Comparison of ENCODE assay signal across 25 mouse cellular contexts in genomic region chr11:31763856-31764255, GRCm38 (mm10).
DNase-seq lines count a peak whose midpoint lies in the region; ATAC-seq and TF ChIP-seq lines count a peak whose summit lies in the region.
"Had no signal": no experiment of that assay in that cellular context is flagged by ENCODE, and none has a peak within 500 bp of the region (broad histone marks: within the 10 kb centered on the region; RNA-seq: fewer than 3 reads in every experiment).

No protein-coding gene starts in this region.

- H3K36me3 ChIP-seq in myocyte (ENCODE audit: control insufficient read depth, insufficient read depth): no peaks in the 10 kb centered on the region
- no peaks in the 10 kb centered on the region for H3K36me3 ChIP-seq in kidney, adult 2 months (ENCODE audit: control insufficient read depth, insufficient read depth, low read length)
- H3K36me3 ChIP-seq: forebrain, embryonic 10.5 days; heart, embryonic 13.5 days had no signal

- H3ac ChIP-seq in myocyte (ENCODE audit: control insufficient read depth, insufficient read length): no peak overlapping the region

- H3K4me2 ChIP-seq in myocyte (ENCODE audit: low read depth): peak overlapping the region; percentile 3
- H3K4me2 ChIP-seq: forebrain, embryonic 13.5 days; heart, embryonic 13.5 days; hindbrain, embryonic 14.5 days had no signal

- TF ChIP-seq CTCF in kidney, adult 2 months (conservative IDR thresholded peaks at IDR 0.05; ENCODE audit: insufficient read depth, insufficient read length, low read depth, low read length): no peak

- no peaks in the 10 kb centered on the region for H3K27me3 ChIP-seq in myocyte (ENCODE audit: control insufficient read depth, insufficient read depth, insufficient read length)
- no peaks in the 10 kb centered on the region for H3K27me3 ChIP-seq in kidney, adult 2 months (replicated peaks; ENCODE audit: control insufficient read depth, insufficient read depth, low read length)
- H3K27me3 ChIP-seq: forebrain, embryonic 13.5 days; heart, embryonic 13.5 days had no signal

- no peak overlapping the region for H3K4me3 ChIP-seq in myocyte
- H3K4me3 ChIP-seq in kidney, adult 2 months (ENCODE audit: insufficient read depth, low read depth, low read length): no peak overlapping the region
- H3K4me3 ChIP-seq: forebrain, embryonic 10.5 days; forebrain, embryonic 13.5 days; heart, embryonic 13.5 days had no signal

- H3K4me1 ChIP-seq in kidney, adult 2 months (ENCODE audit: control insufficient read depth, insufficient read depth, low read length): peaks cover 20% of the 10 kb centered on the region

- H3K27ac ChIP-seq in kidney, adult 2 months (ENCODE audit: insufficient read depth, low read depth, low read length): no peak overlapping the region
- H3K27ac ChIP-seq: forebrain, embryonic 10.5 days; forebrain, embryonic 13.5 days; heart, embryonic 13.5 days; hindbrain, embryonic 14.5 days; hindbrain, postnatal 0 days had no signal

- WGBS in kidney, adult 2 months: 89% methylated on average over 3 of the region's 3 CpGs

- no peaks in the 10 kb centered on the region for H3K79me2 ChIP-seq in myocyte (ENCODE audit: control insufficient read depth, insufficient read depth)

- peak; percentile 20 for ATAC-seq in frontal cortex, adult (ENCODE audit: low TSS enrichment)
- ATAC-seq: forebrain, embryonic 13.5 days; forebrain, embryonic 16.5 days; hindbrain, postnatal 0 days; inflammation-experienced regulatory T-cells, adult 6 months had no signal

- TF ChIP-seq POLR2A in myocyte (IDR thresholded peaks at IDR 0.05; ENCODE audit: insufficient read length, low read depth): no peak
- TF ChIP-seq POLR2A in kidney, adult 2 months (IDR thresholded peaks at IDR 0.05; ENCODE audit: low read depth, low read length): no peak

- no peak for DNase-seq in frontal cortex, postnatal 25 days (ENCODE audit: low spot score in 2 of 2)
- DNase-seq in layer of hippocampus, adult 9-11 months: peak; percentile 55
- DNase-seq in layer of hippocampus, postnatal 36 days: no peak
- peak; percentile 13 for DNase-seq in A20 (ENCODE audit: low read depth, low spot score)
- no peak for DNase-seq in cerebellum, adult 9-10 months
- no peak for DNase-seq in kidney, adult 2 months
- DNase-seq: adrenal gland, adult 2 months; adrenal gland, postnatal 14 days; B cell, adult 2 months; cerebellum, adult 11-12 months; cerebellum, adult 8-10 months; cerebellum, postnatal 14 days; gastrocnemius, postnatal 10 days; heart, adult 11 months; heart, postnatal 14 days; heart, postnatal 4 days had no signal

TF ChIP-seq in myocyte, 11 proteins besides CTCF, POLR2A, EP300 and RAD21:
- TF ChIP-seq MYOD1 (IDR thresholded peaks at IDR 0.05; ENCODE audit: control insufficient read depth in 1 of 3, insufficient read length in 2 of 3, low read depth in 2 of 3) (no peak), MAX (IDR thresholded peaks at IDR 0.05; ENCODE audit: low read depth) (no peak)
TF ChIP-seq in myocyte: peak in this region for 0.

Comparison
In these comparisons a context has a peak if more than half of its experiments do, and no peak if none do; other contexts are left out.
1. DNase-seq: peak in layer of hippocampus, adult 9-11 months (single experiment) and A20 (single experiment); none in frontal cortex, postnatal 25 days (0 of 2), layer of hippocampus, postnatal 36 days (0 of 2), cerebellum, adult 9-10 months (single experiment) and kidney, adult 2 months (single experiment).